In the genomic region with DNA sequence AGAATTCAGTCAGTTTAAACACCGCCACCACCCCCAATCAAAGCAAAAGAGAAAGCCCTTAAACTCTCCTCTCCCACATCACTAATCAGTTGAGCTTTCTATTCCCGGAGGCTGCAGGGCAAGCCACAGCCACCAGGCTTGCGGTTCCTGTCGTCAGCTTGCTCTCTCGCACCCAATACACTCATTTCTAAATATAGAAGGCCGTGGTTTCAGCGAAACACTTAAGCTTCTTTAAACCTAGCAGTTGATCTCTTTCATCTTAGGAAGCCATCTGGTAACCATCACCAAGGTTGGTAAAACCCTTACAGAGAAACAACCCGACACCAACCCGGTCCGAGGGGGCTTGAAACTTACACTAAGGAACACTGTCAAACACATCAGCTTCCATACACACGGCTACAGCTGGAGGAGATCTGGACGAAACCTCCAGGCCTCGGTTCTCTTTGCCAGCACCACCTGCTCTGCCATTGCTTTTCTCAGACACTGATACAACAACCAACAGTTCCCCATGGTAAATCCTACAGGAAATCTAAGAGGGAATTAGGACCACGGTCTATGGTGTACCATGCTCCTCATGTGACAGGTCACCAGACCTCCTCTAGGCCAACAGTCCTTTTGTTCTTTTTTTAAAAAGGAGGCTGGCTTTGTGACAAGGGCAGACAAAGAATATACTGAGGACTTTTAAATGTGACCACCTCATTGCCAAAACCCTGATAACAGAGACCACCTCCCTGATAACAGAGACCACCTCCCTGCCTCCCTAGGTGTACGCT, we compare ENCODE assay signal across 9 mouse cellular contexts. TPM values are rescaled to one million over a fixed set of nuclear protein-coding genes. Genes with fewer than 3 reads are reported as not detected.
DNase-seq lines count a peak whose midpoint lies in the region; ATAC-seq and TF ChIP-seq lines count a peak whose summit lies in the region.
"Had no signal": no experiment of that assay in that cellular context is flagged by ENCODE, and none has a peak within 500 bp of the region (broad histone marks: within the 10 kb centered on the region; RNA-seq: fewer than 3 reads in every experiment).

No protein-coding gene starts in this region.

- TF ChIP-seq POLR2A in bone marrow macrophage, adult 2 months (IDR thresholded peaks at IDR 0.05; ENCODE audit: borderline replicate concordance, low read depth, low read length), result no peak

- H3K9me3 ChIP-seq in heart, embryonic 13.5 days, result no peaks in the 10 kb centered on the region

- H3K27ac ChIP-seq in bone marrow macrophage, adult 2 months (ENCODE audit: insufficient read depth, low read depth, low read length), result peak overlapping the region; percentile 98
- H3K27ac ChIP-seq in heart, embryonic 13.5 days (replicated peaks), result peak overlapping the region; percentile 98

- WGBS in heart, embryonic 13.5 days, result 26% methylated on average over 15 of the region's 15 CpGs

- peak overlapping the region; percentile 20; the same call in 1 of the 2 replicates for H3K9ac ChIP-seq in heart, embryonic 13.5 days

- peak; percentile 82 for DNase-seq in 416B (ENCODE audit: low read depth)
- DNase-seq in mesoderm, embryonic 11.5 days (ENCODE audit: low read depth, low spot score), result peak; percentile 21
- DNase-seq in urinary bladder, postnatal 10 days (ENCODE audit: low spot score), result no peak
- DNase-seq in right cerebral cortex, postnatal 14 days, result no peak
- DNase-seq in adrenal gland, postnatal 25 days, result no peak
- DNase-seq in urinary bladder, postnatal 25 days (ENCODE audit: low spot score), result no peak

- peak; percentile 78 for ATAC-seq in heart, embryonic 13.5 days (ENCODE audit: extremely low read depth, insufficient number of reproducible peaks, low FRiP score, low TSS enrichment)
- ATAC-seq: Patski had no signal

- H3K27me3 ChIP-seq in heart, embryonic 13.5 days (replicated peaks), result no peaks in the 10 kb centered on the region
- H3K27me3 ChIP-seq: Patski had no signal

- H3K4me3 ChIP-seq in bone marrow macrophage, adult 2 months (ENCODE audit: insufficient read depth, low read length), result peak overlapping the region; percentile 60
- H3K4me3 ChIP-seq in heart, embryonic 13.5 days, result no peak overlapping the region; the same call in 1 of the 2 replicates

- peak overlapping the region; percentile 62 for H3K4me2 ChIP-seq in heart, embryonic 13.5 days

- H3K36me3 ChIP-seq in heart, embryonic 13.5 days, result peaks cover 40% of the 10 kb centered on the region

- H3K4me1 ChIP-seq in bone marrow macrophage, adult 2 months (ENCODE audit: control insufficient read depth, insufficient read depth, low read length), result peaks cover 19% of the 10 kb centered on the region
- peaks cover 50% of the 10 kb centered on the region for H3K4me1 ChIP-seq in heart, embryonic 13.5 days

- TF ChIP-seq CTCF in bone marrow macrophage, adult 2 months (IDR thresholded peaks at IDR 0.05; ENCODE audit: low read depth, low read length), result no peak

RNA-seq across cellular contexts. Expression of a gene that starts 46.1 kb away (rescaled TPM):
- polyA plus RNA-seq in bone marrow macrophage, adult 2 months (2012; ENCODE audit: insufficient read depth, insufficient read length, missing spikeins), result 17.1 and 18.0 TPM in 2 replicates
- polyA plus RNA-seq in heart, embryonic 13.5 days (2015; fragmentation: Nextera tagmentation; extraction: Ambion mirVana), result 23.6 and 24.8 TPM in 2 replicates
- 25.6 and 28.2 TPM in 2 replicates for total RNA-seq in adrenal gland, postnatal 25 days (2021)

Comparison
In these comparisons a context has a peak if more than half of its experiments do, and no peak if none do; other contexts are left out.
1. DNase-seq: peak in 416B (single experiment) and mesoderm, embryonic 11.5 days (single experiment); none in urinary bladder, postnatal 10 days (single experiment), right cerebral cortex, postnatal 14 days (single experiment), adrenal gland, postnatal 25 days (single experiment) and urinary bladder, postnatal 25 days (single experiment).